Mouse (Mus musculus): ENCODE measurements around the gene Psme4. TPM values are rescaled to one million over a fixed set of nuclear protein-coding genes. Genes with fewer than 3 reads are reported as not detected.

Gene Psme4
- polyA plus RNA-seq, 1 experiment = 102 TPM

DNA sequence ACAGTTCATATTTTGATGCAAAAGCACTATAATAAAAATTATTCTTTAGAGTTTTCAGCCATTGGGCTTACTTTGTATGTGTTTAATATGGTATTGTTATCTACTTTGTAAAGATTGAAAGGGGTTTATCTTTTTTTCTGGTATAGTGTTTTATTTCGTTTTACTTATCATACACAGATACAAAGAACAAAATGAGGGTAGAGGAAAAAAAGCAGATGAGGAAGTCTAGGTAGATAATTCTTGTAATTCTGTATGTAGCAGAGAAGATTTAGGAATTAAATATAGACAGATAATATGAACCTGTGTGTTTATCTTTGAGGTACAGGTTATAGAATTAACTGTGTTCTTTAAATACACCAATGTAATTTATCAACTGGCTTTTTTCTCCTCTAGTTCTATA, 30.9 kb downstream of the Psme4 start:
- Histone ChIP-seq H3K36me3 (ENCODE audit: control insufficient read depth, insufficient read depth, low read length) (no peaks in the 10 kb centered on the region), H3K27ac (ENCODE audit: control insufficient read depth, insufficient read depth, low read depth, low read length) (no peak overlapping the region), H3K27me3 (ENCODE audit: control insufficient read depth, insufficient read depth, low read length) (no peaks in the 10 kb centered on the region), H3K4me3 (ENCODE audit: control insufficient read depth, low read depth, low read length) (no peak overlapping the region), H3K4me1 (ENCODE audit: control insufficient read depth, insufficient read depth, low read length) (no peaks in the 10 kb centered on the region)
- TF ChIP-seq CTCF (IDR thresholded peaks at IDR 0.05; ENCODE audit: control insufficient read depth, insufficient read depth, insufficient replicate concordance, low read depth, low read length) (no peak), POLR2A (IDR thresholded peaks at IDR 0.05; ENCODE audit: control insufficient read depth, low read depth, low read length) (no peak)

DNA sequence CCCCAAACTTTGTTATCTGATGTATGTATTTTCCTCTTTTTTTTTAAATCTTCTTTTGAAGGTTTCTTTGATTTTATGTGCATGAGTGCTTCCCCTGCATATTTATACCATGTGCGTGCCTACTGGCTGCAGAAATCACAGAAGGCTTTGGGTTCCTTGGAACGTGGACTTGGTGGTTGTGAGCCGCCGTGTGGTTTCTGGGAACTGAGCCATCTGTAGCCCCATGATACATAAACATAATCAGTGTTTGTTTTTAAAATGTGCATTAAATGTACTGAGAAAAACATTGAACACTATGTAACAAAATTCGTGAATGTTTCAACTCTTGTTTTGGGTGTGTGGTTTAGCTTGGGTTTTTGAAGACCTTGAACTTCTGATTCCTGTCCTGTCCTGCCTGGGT, 49.6 kb downstream of the Psme4 start:
- H3K36me3 ChIP-seq (ENCODE audit: control insufficient read depth, insufficient read depth, low read length) = no peaks in the 10 kb centered on the region; the same call in none of the 2 replicates
- no peak overlapping the region for H3K27ac ChIP-seq (ENCODE audit: control insufficient read depth, insufficient read depth, low read depth, low read length)
- H3K4me1 ChIP-seq (ENCODE audit: control insufficient read depth, insufficient read depth, low read length) = no peaks in the 10 kb centered on the region

GRCm38 (mm10) chr11:30838793-30839192, 67.3 kb downstream of the Psme4 start:
- Histone ChIP-seq H3K4me1 (ENCODE audit: control insufficient read depth, insufficient read depth, low read length) (no peaks in the 10 kb centered on the region), H3K27ac (ENCODE audit: control insufficient read depth, insufficient read depth, low read depth, low read length) (no peak overlapping the region), H3K4me3 (ENCODE audit: control insufficient read depth, low read depth, low read length) (no peak overlapping the region), H3K36me3 (ENCODE audit: control insufficient read depth, insufficient read depth, low read length) (no peaks in the 10 kb centered on the region), H3K27me3 (ENCODE audit: control insufficient read depth, insufficient read depth, low read length) (no peaks in the 10 kb centered on the region)
- no peak for TF ChIP-seq POLR2A (IDR thresholded peaks at IDR 0.05; ENCODE audit: control insufficient read depth, low read depth, low read length)
- no peak for TF ChIP-seq CTCF (IDR thresholded peaks at IDR 0.05; ENCODE audit: control insufficient read depth, insufficient read depth, insufficient replicate concordance, low read depth, low read length)

More for the DNA sequence above, 49.6 kb downstream of the Psme4 start:
- Histone ChIP-seq H3K27me3 (ENCODE audit: control insufficient read depth, insufficient read depth, low read length) (no peaks in the 10 kb centered on the region), H3K4me3 (ENCODE audit: control insufficient read depth, low read depth, low read length) (no peak overlapping the region)
- TF ChIP-seq POLR2A (IDR thresholded peaks at IDR 0.05; ENCODE audit: control insufficient read depth, low read depth, low read length) = no peak
- TF ChIP-seq CTCF (IDR thresholded peaks at IDR 0.05; ENCODE audit: control insufficient read depth, insufficient read depth, insufficient replicate concordance, low read depth, low read length) = no peak

- TF ChIP-seq POLR2A (IDR thresholded peaks at IDR 0.05; ENCODE audit: control insufficient read depth, low read depth, low read length) (no peak), CTCF (IDR thresholded peaks at IDR 0.05; ENCODE audit: control insufficient read depth, insufficient read depth, insufficient replicate concordance, low read depth, low read length) (no peak)
- Histone ChIP-seq H3K27ac (ENCODE audit: control insufficient read depth, insufficient read depth, low read depth, low read length) (no peak overlapping the region), H3K4me3 (ENCODE audit: control insufficient read depth, low read depth, low read length) (no peak overlapping the region), H3K27me3 (ENCODE audit: control insufficient read depth, insufficient read depth, low read length) (no peaks in the 10 kb centered on the region), H3K4me1 (ENCODE audit: control insufficient read depth, insufficient read depth, low read length) (no peaks in the 10 kb centered on the region), H3K36me3 (ENCODE audit: control insufficient read depth, insufficient read depth, low read length) (no peaks in the 10 kb centered on the region)
Measured at GRCm38 (mm10) chr11:30844355-30844754, 72.8 kb downstream of the Psme4 start.

- Histone ChIP-seq H3K27ac (ENCODE audit: control insufficient read depth, insufficient read depth, low read depth, low read length) (no peak overlapping the region), H3K36me3 (ENCODE audit: control insufficient read depth, insufficient read depth, low read length) (no peaks in the 10 kb centered on the region)
- TF ChIP-seq POLR2A (IDR thresholded peaks at IDR 0.05; ENCODE audit: control insufficient read depth, low read depth, low read length) = no peak
- no peak for TF ChIP-seq CTCF (IDR thresholded peaks at IDR 0.05; ENCODE audit: control insufficient read depth, insufficient read depth, insufficient replicate concordance, low read depth, low read length)
Measured at GRCm38 (mm10) chr11:30872425-30872824, 100.9 kb downstream of the Psme4 start.

DNA sequence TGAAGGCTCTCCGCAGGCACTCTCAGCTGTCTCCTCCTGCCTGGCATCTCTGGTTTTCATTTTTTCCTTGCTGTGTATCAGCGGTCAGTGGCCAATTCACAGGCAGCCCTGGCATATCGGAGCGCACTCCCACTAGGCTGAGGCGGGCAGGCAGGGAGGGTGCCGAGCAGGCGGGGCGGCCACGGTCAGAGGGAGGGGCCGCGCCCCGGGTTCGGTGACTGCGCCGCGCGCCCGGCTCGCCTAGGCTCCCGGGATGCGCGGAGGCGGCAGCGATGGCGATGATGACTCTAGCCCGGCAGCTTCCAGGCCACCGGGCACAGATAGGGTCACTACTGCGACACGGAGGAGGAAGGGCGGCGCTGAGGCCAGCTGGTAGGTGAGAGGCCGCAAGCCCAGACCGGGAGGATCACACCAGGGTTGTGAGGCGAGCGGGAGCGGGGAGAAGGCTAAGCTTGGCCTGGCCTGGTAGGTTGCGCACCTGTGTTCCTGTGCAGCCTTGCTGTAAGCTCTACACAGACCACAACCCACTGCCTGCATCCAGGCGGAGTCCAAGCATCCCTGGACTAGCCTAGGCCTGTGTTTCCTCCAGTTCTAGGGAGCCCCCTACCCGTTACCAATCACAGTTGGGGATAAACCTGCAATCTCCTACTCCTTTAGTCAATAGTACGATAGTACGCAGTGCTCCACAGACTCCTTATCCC, 113.8 kb downstream of the Psme4 start, which contains the start of the genes Gpr75 and Asb3:
Gpr75 (plus strand) TSS at position 188 of the 701 bp plus-strand sequence.
Asb3 (plus strand) TSS at position 246 of the 701 bp plus-strand sequence.
- TF ChIP-seq CTCF (IDR thresholded peaks at IDR 0.05; ENCODE audit: control insufficient read depth, insufficient read depth, insufficient replicate concordance, low read depth, low read length) (no peak), POLR2A (IDR thresholded peaks at IDR 0.05; ENCODE audit: control insufficient read depth, low read depth, low read length) (0 out of 2 replicates have a peak, but pooled peaks have one; percentile 28)
- Histone ChIP-seq H3K36me3 (ENCODE audit: control insufficient read depth, insufficient read depth, low read length) (no peaks in the 10 kb centered on the region), H3K4me3 (ENCODE audit: control insufficient read depth, low read depth, low read length) (peak within 1 kb of the TSS; percentile 63), H3K4me1 (ENCODE audit: control insufficient read depth, insufficient read depth, low read length) (peaks cover 7% of the 10 kb centered on the region), H3K27ac (ENCODE audit: control insufficient read depth, insufficient read depth, low read depth, low read length) (no peak within 1 kb of the TSS), H3K27me3 (ENCODE audit: control insufficient read depth, insufficient read depth, low read length) (no peaks in the 10 kb centered on the region)

More at GRCm38 (mm10) chr11:30872425-30872824, 100.9 kb downstream of the Psme4 start:
- Histone ChIP-seq H3K4me3 (ENCODE audit: control insufficient read depth, low read depth, low read length) (no peak overlapping the region), H3K27me3 (ENCODE audit: control insufficient read depth, insufficient read depth, low read length) (no peaks in the 10 kb centered on the region), H3K4me1 (ENCODE audit: control insufficient read depth, insufficient read depth, low read length) (no peaks in the 10 kb centered on the region)

DNA sequence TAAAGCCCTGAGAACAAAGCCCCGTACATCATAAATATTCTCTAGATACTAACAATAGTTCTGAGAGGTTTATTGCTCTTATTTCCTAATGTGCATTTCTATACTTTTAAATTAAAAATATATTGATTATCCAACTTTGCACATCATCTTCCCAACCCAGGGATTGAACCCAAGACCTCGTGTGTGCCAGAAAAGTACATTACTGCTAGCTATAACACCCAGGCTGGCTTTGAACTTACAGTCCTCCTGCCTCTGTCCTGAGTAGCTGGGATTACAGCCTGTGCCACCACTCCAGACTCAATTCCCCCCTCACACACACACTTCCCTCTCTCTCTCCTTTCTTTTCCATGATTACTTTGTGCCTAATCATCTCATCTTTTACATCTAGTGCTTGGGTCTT, 116.6 kb downstream of the Psme4 start:
- no peak overlapping the region for H3K4me3 ChIP-seq (ENCODE audit: control insufficient read depth, low read depth, low read length)

More for the DNA sequence above, 116.6 kb downstream of the Psme4 start:
- H3K4me1 ChIP-seq (ENCODE audit: control insufficient read depth, insufficient read depth, low read length) = peaks cover 7% of the 10 kb centered on the region
- no peak for TF ChIP-seq CTCF (IDR thresholded peaks at IDR 0.05; ENCODE audit: control insufficient read depth, insufficient read depth, insufficient replicate concordance, low read depth, low read length)
- no peak for TF ChIP-seq POLR2A (IDR thresholded peaks at IDR 0.05; ENCODE audit: control insufficient read depth, low read depth, low read length)
- H3K27me3 ChIP-seq (ENCODE audit: control insufficient read depth, insufficient read depth, low read length) = no peaks in the 10 kb centered on the region
- H3K36me3 ChIP-seq (ENCODE audit: control insufficient read depth, insufficient read depth, low read length) = no peaks in the 10 kb centered on the region
- no peak overlapping the region for H3K27ac ChIP-seq (ENCODE audit: control insufficient read depth, insufficient read depth, low read depth, low read length)
